Mouse (Mus musculus): ENCODE results near the gene Myo9a.

Myo9a gene

DNA sequence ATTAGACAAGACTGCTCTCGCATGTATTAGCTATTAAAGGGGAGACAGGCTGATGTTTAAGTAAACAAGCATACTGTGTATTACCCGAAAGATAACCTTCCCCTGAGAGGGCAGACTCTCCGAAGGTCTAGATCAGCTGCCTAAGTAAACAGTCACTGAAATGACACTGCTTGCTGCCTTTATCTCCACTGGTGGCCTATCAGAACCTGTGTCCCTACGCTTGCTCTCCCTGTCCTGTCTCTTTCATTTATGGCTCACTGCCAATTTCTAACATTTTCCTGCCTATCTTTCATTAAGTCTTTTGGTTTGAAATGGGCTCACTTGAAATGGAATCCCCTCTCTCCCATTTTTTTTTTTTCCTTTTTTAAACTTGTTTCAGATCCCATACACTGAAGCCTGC, 15.3 kb upstream of the Myo9a start:
- no peak for TF ChIP-seq GATA4 (IDR thresholded peaks at IDR 0.05; ENCODE audit: insufficient replicate concordance, low read length)

DNA sequence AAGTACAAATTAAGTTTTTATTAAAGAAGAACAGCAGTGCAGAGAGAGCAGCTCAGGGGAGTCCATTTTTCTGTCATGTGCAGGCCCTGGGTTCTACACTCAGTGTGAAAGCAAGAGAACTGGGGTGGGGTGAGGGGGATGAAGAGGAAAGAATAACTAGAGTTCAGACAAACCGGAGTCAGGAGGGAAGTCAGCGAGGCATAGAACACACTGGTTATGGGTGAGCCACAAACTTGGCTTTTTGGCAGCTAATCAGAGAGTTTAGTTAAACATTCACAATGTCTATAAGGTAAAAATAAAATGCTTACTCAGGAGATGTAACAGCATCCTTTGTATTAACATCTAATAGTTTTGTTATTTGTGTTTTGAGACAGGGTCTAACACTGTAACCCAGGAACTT, 10.1 kb upstream of the Myo9a start:
- TF ChIP-seq GATA4 (IDR thresholded peaks at IDR 0.05; ENCODE audit: insufficient replicate concordance, low read length) = no peak

DNA sequence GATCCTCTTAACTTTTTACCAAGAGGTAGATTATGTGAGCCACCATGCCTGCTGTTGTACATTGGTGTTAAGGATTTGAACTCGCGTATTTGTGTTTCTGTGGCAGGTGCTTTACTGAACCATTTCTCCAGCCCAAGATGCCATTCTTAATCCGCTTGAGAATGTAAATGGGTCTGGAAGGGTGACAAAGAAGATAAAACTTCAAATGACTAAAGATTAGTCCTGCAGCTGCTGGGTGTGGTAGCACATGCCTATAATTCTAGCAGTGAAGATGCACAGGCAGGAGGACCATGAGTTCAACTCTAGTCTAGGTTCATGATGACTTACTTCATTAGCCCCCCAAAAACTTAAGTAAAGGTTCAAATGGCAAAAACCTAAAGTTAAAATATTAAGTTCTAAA, 6.8 kb upstream of the Myo9a start:
- TF ChIP-seq GATA4 (IDR thresholded peaks at IDR 0.05; ENCODE audit: insufficient replicate concordance, low read length) = no peak

DNA sequence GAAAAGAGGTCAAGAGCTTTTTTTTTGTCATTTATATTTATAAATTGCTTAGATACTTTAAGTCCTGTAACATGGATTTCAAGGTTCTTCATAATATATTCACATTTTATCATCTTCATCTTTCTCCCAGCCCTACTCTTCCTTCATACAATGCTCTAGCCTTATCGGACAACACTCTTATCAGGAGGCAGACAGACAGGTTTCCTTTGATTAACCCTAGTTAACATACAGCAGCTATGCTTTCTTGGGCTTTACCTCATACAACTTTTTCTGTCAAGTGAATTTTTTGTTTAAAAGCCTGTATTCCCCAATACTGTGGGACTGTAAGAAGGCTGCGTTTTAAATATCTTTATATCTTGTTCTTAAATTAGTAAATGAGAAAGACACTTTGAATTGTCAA, 2.3 kb upstream of the Myo9a start:
- no peak for TF ChIP-seq GATA4 (IDR thresholded peaks at IDR 0.05; ENCODE audit: insufficient replicate concordance, low read length)

DNA sequence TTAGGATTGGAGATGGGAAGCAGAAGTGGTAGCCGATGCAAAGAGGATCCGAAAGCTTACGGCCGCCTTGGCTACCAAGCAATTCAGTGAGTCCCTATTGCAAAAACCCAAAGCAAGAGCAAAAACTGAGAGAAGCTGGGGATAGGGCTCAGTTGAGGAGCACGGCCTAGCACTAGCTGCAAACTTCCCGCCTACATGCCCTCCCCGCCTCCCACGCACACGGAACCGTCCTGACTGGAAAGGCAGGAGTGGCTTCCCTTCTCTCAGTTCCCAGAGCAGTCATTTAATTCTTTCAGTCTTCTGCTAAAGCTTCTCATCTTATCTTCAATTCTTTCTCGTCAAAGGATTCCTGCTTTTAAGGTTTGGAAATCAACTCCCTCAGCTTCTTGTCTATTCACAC, 1.7 kb upstream of the Myo9a start:
- no peak for TF ChIP-seq GATA4 (IDR thresholded peaks at IDR 0.05; ENCODE audit: insufficient replicate concordance, low read length)

DNA sequence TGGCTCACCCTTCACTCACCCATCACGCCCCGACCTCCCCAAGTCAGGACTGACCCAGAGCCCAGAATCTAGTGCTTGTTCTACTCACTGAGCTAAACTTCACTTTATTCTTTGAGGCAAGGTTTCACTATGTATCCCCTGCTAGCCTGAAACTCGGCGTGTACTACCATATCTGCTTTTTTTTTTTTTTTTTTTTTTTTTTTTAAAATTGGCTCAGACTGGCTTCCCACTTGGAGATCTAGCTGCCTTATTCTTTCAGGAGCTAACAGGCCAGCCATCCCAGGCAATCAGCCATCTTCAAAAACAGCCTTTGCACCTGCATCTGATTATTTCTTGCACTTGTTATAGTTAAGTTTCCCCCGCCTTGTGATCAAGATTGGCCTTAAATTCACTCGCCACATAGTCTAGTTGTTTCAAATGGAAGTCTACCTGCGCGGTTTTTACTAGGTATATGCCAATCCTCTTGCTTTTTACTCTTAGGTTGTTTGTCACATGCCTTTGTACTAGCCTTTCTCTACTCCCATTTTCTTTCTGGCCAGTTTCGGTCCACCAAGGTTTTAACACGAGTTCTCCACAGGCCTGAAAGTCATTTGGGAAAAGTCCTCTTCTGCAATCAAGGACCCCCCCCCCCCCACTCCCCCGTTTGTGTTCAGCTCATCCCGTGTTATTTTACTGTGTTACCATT, 973 bp upstream of the Myo9a start:
- no peak for TF ChIP-seq GATA4 (IDR thresholded peaks at IDR 0.05; ENCODE audit: insufficient replicate concordance, low read length)

DNA sequence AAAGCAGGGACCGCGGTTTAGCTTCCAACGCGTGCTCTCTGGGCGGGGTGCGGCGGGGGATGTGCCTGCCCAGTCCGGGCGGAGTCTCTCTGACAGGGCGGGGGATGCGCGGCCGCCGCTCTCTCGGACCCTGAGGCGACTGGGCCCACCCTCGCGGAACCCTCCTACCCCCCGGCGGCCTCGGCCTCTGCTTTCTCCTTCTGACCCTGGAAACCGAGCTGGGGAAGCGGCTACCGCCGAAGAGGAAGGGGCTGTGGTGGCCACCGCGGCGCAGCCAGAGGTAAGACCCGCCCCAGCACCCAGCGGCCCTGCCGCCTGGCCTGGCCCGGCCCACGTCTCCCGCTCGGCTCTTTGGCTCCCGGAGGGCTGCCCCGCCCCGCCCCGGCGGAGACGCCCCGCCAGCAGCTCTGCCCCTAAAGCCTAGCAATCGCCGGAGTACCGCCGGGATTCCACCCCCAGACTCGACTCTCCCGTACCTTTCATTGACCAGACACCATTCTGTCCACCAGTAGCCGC, 428 bp downstream of the Myo9a start:
- no peak for TF ChIP-seq GATA4 (IDR thresholded peaks at IDR 0.05; ENCODE audit: insufficient replicate concordance, low read length)

DNA sequence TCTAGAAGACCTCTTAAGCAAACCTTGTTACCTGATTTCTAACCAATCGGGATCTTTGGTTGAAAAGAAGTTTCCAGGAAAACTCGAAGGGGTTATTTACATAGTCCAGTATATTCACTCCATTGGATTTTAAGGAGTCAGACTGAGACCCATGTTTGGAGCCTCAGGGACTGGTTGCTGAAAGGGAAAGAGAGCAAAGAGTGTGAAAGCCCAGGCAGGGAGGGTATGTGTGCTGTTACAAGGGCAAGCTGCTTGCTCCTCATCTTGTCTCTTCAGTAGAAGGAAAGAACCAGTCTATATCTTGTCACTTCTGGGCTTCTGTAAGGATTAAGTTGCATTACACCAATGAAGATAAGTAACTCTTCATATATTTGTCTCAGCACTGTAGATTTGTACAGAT, 1.3 kb downstream of the Myo9a start:
- no peak for TF ChIP-seq GATA4 (IDR thresholded peaks at IDR 0.05; ENCODE audit: insufficient replicate concordance, low read length)

DNA sequence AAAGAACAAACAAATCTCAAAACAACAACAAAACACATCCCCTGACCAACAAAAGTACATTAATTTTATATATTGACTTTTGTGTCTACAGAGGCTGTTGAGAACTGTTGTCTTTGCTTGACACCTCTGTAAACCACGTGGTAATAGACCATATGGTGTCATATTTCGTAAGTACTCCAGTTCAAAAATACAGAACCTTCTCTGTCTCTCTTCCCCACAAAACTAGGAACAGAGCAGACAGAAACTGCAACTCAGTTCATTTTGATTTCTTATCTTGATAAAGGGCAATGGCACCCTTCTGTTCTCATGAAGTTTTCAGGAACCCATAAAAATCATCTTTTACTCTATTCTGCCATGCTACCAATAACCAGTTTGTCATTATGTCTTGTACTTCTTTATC, 4.5 kb downstream of the Myo9a start:
- TF ChIP-seq GATA4 (IDR thresholded peaks at IDR 0.05; ENCODE audit: insufficient replicate concordance, low read length) = no peak

DNA sequence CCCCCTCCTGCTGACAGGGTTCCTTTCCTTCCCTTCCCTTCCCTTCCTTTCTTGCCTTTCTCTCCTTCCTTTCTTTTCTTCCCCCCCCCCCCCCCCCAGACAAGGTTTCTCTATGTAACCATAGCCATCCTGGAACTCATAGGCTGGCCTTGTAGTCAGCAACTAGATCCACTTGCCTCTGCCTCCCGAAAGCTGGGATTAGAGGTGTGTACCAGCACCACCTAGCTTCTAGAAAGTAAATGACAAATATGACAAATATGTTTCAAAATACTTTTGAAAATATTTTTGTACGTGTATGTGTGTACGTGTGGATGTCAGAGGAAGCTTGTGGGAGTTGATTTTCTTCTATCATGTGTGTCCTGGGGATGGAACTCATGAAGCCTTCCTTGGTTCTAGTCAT, 9.8 kb downstream of the Myo9a start:
- no peak for TF ChIP-seq GATA4 (IDR thresholded peaks at IDR 0.05; ENCODE audit: insufficient replicate concordance, low read length)

DNA sequence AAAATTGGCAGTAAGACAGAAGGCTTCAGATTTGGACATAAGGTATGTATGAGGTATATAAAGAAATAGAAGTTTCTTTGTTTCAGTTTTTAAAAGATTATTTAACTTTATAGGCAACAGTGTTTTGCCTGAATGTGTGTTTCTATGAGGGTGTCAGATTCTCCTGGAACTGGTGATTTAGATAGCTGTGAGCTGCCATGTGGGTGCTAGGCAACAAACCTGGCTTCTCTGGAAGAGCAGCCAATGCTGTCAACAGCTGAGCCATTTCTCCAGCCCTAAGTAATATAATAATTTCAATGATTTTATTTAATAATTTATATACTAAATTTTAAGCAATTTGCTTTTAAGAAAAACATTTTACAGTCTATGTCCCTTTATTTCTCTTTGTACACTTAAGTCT, 133.9 kb downstream of the Myo9a start:
- TF ChIP-seq GATA4 (IDR thresholded peaks at IDR 0.05; ENCODE audit: insufficient replicate concordance, low read length) = no peak

DNA sequence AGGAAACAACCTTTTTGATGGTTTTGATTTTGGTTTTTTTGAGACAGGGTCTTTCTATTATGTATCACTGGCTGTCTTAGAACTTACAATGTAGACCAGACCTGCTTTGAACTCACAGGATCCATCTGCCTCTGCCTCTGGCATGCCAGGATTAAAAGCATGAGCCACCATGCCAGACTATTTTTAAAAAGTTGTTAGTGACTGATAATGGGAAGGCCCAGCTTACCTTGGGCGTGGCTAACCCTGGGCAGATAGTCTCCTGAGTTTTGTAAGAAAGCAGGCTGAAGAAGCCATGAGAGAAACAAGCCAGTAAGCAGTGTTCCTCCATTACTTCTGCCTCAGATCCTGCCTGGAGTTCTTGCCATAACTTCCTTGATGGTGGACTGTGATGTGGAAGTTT, 152.7 kb downstream of the Myo9a start:
- no peak for TF ChIP-seq GATA4 (IDR thresholded peaks at IDR 0.05; ENCODE audit: insufficient replicate concordance, low read length)

DNA sequence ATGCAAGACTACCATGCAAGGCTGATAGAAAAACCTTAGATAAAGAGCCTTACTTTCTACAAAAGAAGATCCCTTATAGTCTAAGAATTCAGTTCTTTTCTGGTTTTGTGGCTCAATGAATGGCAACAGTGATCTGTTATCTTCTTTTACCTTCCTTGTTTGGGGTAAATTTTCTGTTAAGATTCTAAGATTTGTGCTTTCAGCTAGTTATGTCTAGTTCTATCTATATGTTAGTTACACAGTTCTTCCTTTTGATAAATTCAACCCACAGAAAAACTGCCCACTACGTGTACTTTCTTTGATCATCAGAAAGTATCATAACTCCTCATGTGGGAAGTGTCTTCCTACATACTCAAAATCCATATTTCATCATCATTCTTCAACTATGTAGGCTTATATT, 164.1 kb downstream of the Myo9a start:
- no peak for TF ChIP-seq GATA4 (IDR thresholded peaks at IDR 0.05; ENCODE audit: insufficient replicate concordance, low read length)

DNA sequence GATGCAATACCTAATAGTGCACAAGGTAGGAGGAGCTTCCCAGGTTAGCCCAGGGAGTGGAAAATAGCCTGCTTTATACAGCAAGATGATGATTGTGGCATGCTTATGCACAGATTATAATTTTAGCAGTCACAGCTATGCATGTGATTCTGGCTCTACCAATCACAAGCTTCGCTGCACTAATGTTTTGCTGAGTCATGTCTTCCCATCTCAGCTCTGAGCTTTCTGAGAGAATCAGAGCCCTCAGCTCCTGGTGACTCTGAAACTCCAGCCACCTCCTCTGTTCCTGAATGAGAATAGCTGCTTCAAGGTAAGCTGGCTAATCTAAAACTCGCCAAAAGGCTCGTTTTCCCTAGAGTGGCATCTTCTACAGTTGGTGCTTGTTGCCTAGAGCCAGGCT, 179.6 kb downstream of the Myo9a start:
- TF ChIP-seq GATA4 (IDR thresholded peaks at IDR 0.05; ENCODE audit: insufficient replicate concordance, low read length) = no peak

DNA sequence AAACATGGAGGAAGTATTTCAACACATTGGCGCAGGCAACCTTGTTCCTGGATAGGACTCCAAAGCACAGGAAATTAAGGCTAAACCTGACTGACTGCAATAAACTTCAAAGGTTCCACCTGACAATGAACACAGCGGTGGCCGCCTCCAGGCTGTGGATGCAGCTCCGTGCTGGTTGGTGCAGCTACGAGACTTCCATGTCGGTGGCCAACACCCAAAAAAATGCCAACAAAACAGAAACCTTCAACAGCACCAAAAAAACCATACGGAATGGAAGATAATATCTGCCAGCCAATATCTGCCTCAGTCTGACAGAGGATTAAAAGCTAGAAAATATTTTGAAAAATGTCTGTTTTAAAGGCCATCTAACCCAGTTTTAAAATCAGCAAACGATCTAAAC, 187.8 kb downstream of the Myo9a start:
- no peak for TF ChIP-seq GATA4 (IDR thresholded peaks at IDR 0.05; ENCODE audit: insufficient replicate concordance, low read length)

DNA sequence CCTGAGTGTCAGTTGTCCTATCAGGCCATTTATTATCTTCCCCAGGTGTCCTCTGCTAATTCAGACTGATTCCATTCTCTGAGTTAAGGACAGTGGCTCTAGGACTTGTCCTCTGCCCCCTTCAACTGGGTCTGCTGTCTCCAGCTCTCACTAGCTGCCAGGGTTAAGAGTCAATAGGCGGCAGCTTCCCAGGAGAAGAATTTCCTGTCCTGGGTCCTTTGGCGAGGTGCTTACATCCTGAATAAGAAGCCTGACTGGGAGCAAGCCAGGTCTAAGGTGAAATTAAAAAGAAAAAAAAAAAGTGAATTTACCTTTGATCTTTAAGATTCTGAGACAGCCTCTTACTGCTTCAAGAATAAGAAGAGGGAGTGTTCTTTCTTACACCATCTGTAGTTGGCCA, 189.0 kb downstream of the Myo9a start:
- TF ChIP-seq GATA4 (IDR thresholded peaks at IDR 0.05; ENCODE audit: insufficient replicate concordance, low read length) = no peak

Data from liver, adult (tissue).